Mouse (Mus musculus) brain, adult 10 weeks (tissue): ENCODE results near the gene Mettl13. TPM values are rescaled to one million over a fixed set of nuclear protein-coding genes. Genes with fewer than 3 reads are reported as not detected.

ENCODE experiments used
- polyA plus RNA-seq: library from polyadenylated mRNA; stranded (reverse); fragments of 350-450 nt; fragmentation: Illumina TruSeq; extraction: RNeasy Lipid Tissue Mini Kit (QIAGEN cat#74804); gene quantifications from one replicate; pipeline ENCODE4 v1.2.3, GENCODE M21; 2015; ENCODE audit warnings: low read depth, low replicate concordance

Gene Mettl13
- polyA plus RNA-seq = 8.0 TPM

GRCm38 (mm10) chr1:162548016-162548916, at the start of gene Mettl13:
Gene Mettl13 (minus strand): TSS chr1:162548551.

GRCm38 (mm10) chr1:162570260-162570748, 22.0 kb upstream of the Mettl13 start, which contains the start of gene Vamp4:
Gene Vamp4 (plus strand): TSS chr1:162570515.

Other genes with a start within 250 kb of the Mettl13 start
- gene Dnm3, start 70.5 kb downstream of the Mettl13 start, polyA plus RNA-seq = 70.3 TPM
- 124 TPM for gene Vamp4, start 22.0 kb upstream of the Mettl13 start, polyA plus RNA-seq
- gene Myoc, start 90.6 kb upstream of the Mettl13 start, polyA plus RNA-seq = 23.8 TPM
- gene Myocos, start 109.7 kb upstream of the Mettl13 start, polyA plus RNA-seq = not detected
- 51.7 TPM for gene Prrc2c, start 192.0 kb upstream of the Mettl13 start, polyA plus RNA-seq